Mouse (Mus musculus): ENCODE results near the gene Rrm2.

DNA sequence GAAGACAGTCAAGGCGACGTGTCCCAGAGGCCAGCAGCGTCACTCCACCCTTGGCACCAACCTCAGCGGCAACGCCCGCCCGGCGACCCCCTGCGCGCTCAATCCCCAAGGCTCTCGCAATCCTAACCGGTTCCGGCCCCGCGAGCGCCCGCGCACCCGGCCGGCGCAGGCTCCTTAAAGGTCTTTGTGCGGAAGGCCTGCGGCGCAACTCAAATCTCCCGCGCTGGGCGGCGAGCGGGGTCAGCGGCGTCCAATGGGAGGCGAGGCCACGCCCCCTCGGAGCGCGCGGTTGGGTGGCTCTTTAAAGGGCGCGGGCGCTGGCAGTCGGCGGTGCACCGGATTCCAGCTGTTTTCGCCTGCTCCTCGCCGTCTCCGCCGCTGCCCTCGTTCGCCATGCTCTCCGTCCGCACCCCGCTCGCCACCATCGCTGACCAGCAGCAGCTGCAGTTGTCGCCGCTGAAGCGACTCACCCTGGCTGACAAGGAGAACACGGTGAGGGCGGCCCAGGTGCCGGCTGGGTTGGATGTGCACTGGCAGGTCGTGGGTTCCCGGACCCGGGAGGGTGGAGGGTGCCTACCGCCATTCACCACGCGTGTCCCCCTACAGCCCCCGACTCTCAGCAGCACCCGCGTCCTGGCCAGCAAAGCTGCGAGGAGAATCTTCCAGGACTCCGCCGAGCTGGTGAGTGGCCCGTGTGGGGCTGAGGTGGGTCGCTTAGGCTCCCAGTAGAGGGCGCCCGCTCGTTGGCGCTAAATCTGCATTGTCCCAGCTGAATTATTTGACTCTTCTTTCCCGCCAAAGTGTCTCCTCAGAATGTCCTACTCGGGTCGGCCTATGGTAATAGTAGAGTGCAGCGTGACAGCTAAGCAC lies at the start of gene Rrm2:
- TF ChIP-seq GATA1 (IDR thresholded peaks at IDR 0.05; ENCODE audit: borderline replicate concordance, low read length) (no peak), FLI1 (IDR thresholded peaks at IDR 0.05; ENCODE audit: low read length) (peak; percentile 37; the same call in 1 of the 2 replicates)
